Mouse (Mus musculus) midbrain, embryonic 11.5 days (tissue): ENCODE measurements at regions not wholly inside any gene's neighbourhood (a gene's known extent, or its start where the extent isn't known, plus 50 kb on each side); places are given as distances from the start of the nearest gene placed in this dataset.
A peak's percentile ranks its signal among the peaks of the same experiment; 100 is the strongest.

Source experiments
- ATAC-seq: fragments of 200-750 bp; cut with Nextera tagmentation; 2 replicates; pipeline ENCODE4 v1.8.0; 2017; ENCODE audit warnings: moderate TSS enrichment, moderate library complexity; ENCODE audit not compliant: low FRiP score
- DNase-seq: peaks from one replicate; pipeline ENCODE4 v3.0.0; 2015; ENCODE audit warnings: low spot score; ENCODE audit errors: missing footprints
- H3K27ac ChIP-seq: fragments of 300-500 bp; sonication (generic); 2 replicates; pipeline ENCODE4 v1.5.1; 2014; ENCODE audit warnings: low read depth, low read length
- H3K27me3 ChIP-seq: fragments of 300-500 bp; sonication (generic); 2 replicates; pipeline ENCODE4 v1.6.1; 2014; ENCODE audit warnings: mild to moderate bottlenecking, low read length, moderate library complexity, mixed read lengths; ENCODE audit not compliant: control insufficient read depth, insufficient read depth
- H3K36me3 ChIP-seq: fragments of 300-500 bp; sonication (generic); 2 replicates; pipeline ENCODE4 v1.6.1; 2014; ENCODE audit warnings: mild to moderate bottlenecking, low read length, moderate library complexity, mixed read lengths; ENCODE audit not compliant: control insufficient read depth, insufficient read depth
- H3K4me1 ChIP-seq: fragments of 300-500 bp; sonication (generic); 2 replicates; pipeline ENCODE4 v1.6.1; 2014; ENCODE audit warnings: low read length; ENCODE audit not compliant: control insufficient read depth, insufficient read depth
- H3K4me2 ChIP-seq: fragments of 300-500 bp; sonication (generic); 2 replicates; pipeline ENCODE4 v1.6.1; 2014; ENCODE audit warnings: mild to moderate bottlenecking, moderate library complexity
- H3K4me3 ChIP-seq: fragments of 300-500 bp; sonication (generic); 2 replicates; pipeline ENCODE4 v1.5.1; 2014; ENCODE audit warnings: low read depth, low read length
- H3K9ac ChIP-seq: fragments of 300-500 bp; sonication (generic); 2 replicates; pipeline ENCODE4 v1.6.1; 2014; ENCODE audit warnings: low read length
- H3K9me3 ChIP-seq: fragments of 300-500 bp; sonication (generic); 2 replicates; pipeline ENCODE4 v1.6.1; 2016; ENCODE audit warnings: low read length; ENCODE audit not compliant: control insufficient read depth
- WGBS: fragments of 180-500 bp; shearing (Covaris S2); extraction: QIAGEN DNeasy Blood & Tissue Kit; methylation state at CpG from one replicate; pipeline ENCODE4 v1.1.7; 2014; 5-methylcytosine and 5-hydroxymethylcytosine counted together

DNA sequence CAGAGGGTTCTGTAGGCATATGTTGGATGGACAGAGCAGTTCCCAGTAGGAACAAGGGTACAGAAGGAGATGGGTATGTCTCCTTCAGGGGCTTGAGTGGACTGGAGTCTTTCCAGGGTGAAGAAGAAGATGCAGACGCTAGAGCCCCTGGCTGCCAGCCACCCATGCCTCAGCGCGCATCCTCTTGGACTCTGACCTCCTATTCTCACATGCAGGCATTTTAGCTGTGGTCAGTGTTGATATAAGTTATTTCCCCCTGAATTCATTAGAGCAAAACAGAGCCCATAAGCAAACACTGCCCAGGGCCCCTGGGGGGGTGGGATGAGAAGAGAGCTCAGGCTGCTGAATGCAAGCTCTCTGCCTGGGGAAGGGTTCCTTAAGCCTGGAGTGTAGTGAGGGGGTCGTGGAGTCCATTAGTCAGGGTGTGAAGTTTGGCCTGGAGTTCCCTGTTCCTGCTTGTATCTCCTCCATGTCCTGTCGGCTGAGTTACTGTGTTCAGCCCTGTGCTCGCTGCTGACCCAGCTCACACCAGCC lies 54.0 kb upstream of the Nkx2-2 start:
- Histone ChIP-seq H3K4me1 (0 out of 2 replicates have a peak, but pooled peaks cover 2% of the 10 kb centered on the region), H3K4me3 (no peak overlapping the region), H3K27ac (no peak overlapping the region), H3K9me3 (no peaks in the 10 kb centered on the region), H3K4me2 (no peak overlapping the region), H3K27me3 (no peaks in the 10 kb centered on the region; the same call in 1 of the 2 replicates), H3K36me3 (no peaks in the 10 kb centered on the region), H3K9ac (no peak overlapping the region)
- ATAC-seq, result peak; percentile 55; the same call in 1 of the 2 replicates
- 74% methylated on average over 6 of the region's 6 CpGs for WGBS
- peak; percentile 12 for DNase-seq

DNA sequence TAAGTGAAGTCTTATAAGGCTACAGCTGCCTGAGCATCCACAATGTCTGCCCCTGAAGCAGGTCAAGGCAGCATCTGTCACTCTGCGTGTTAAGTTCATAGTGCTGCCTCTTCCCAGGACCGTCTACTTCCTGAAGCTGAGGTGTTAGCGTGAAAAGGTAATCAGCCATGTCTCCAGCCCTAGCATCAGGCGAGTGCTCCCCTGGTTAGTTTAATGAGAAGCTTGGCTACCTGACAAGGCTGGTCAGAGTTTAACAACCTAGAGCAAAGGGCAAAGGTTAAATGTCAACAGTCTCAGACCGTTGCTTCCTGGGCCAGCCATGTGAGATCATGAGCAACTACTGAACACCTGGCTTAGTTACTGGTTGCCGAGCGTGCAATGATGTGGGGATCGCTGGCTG lies 53.2 kb upstream of the Nkx2-2 start:
- Histone ChIP-seq H3K36me3 (no peaks in the 10 kb centered on the region), H3K9ac (no peak overlapping the region), H3K4me2 (no peak overlapping the region), H3K4me1 (0 out of 2 replicates have a peak, but pooled peaks cover 2% of the 10 kb centered on the region), H3K27ac (no peak overlapping the region), H3K4me3 (no peak overlapping the region), H3K27me3 (no peaks in the 10 kb centered on the region; the same call in 1 of the 2 replicates), H3K9me3 (no peaks in the 10 kb centered on the region)
- ATAC-seq (no peak), DNase-seq (peak; percentile 17)
- 81% methylated on average over 8 of the region's 8 CpGs for WGBS

DNA sequence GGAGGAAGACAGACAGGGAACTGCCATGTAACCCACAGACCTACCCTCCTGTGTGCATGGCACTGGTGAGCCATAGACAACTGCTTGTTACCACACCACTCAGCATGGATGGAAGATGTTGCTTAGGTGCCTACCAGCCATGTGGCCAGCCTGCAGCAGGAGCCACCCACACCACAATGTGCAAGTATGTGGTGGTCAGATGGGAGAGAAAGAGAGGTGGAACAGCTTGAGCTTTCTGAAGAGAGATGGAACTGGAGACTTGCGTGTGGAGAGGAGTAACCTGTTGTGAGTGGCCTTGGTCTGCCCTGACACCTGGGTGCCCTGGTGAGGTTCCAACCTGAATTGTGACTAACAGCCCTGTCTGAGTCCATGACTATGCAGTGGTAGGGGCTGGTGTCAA lies 50.4 kb upstream of the Nkx2-2 start:
- 0 out of 2 replicates have a peak, but pooled peaks cover 2% of the 10 kb centered on the region for H3K4me1 ChIP-seq
- H3K9me3 ChIP-seq, result no peaks in the 10 kb centered on the region
- DNase-seq, result peak; percentile 56
- H3K36me3 ChIP-seq, result no peaks in the 10 kb centered on the region
- H3K27ac ChIP-seq, result no peak overlapping the region
- ATAC-seq, result no peak
- H3K27me3 ChIP-seq, result no peaks in the 10 kb centered on the region; the same call in 1 of the 2 replicates
- WGBS, result 95% methylated on average over 1 of the region's 1 CpGs
- H3K4me3 ChIP-seq, result no peak overlapping the region
- no peak overlapping the region for H3K4me2 ChIP-seq
- no peak overlapping the region for H3K9ac ChIP-seq
